Mouse (Mus musculus): ENCODE measurements at regions not wholly inside any gene's neighbourhood (a gene's known extent, or its start where the extent isn't known, plus 50 kb on each side); places are given as distances from the start of the nearest gene placed in this dataset.

DNA sequence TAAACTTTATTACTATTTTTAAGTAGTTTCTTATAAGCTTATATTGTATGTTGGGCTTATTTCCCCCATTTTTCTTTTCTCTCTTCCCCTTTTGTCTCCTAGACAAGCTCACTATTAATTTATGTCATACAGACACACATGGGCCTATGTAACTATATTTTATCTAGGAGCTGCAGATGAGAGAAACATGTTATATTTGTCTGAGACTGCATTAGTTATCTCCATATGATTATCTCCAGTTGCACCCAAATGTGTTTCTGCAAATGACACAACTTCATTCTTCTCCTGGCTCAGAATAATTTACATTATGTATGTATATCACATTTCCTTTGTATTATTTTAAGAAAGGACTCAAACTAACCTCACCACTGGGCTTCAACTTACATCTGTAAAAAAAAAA is 501.3 kb downstream of the Olfm4 start:
- DNase-seq, result no peak

DNA sequence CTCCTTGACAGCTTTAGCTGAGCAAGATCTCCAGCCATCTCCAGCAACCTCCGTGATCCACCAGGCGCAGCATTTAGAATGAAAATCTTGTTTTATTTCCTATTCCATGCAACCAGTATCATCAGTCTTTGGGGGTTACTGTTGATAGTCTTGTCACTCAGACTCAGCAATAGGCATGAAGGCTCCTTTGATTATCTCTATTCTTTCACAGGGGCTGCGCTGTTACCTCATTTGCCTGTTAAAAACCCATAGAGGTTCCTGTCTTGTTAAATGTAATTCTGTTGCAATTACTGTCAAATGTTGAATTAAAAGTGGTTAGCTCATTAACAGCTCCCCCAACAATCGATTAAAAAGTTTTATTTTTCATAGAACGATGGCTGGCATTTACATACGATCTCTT is 502.7 kb downstream of the Olfm4 start:
- DNase-seq, result no peak

- DNase-seq, result no peak
These were observed 508.4 kb downstream of the Olfm4 start for GRCm38 (mm10) chr14:80492043-80492900.

DNA sequence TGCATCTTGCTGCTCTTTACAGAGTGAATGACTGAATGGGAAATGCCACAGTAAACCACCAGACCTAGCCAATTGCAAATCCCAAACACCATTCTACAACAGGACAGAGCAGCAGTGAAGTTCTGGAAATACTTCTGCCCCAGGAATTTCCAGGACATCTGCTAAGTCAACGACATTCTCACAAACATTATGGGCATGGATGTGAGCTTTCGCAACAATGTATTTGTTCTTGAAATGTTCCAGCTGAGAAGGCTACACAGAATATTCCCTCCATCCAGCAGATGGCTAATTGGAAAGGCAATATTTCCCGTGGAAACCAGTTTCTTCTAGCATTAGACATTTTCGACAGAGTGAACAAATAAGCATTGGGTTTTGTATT is 509.0 kb downstream of the Olfm4 start:
- no peak for DNase-seq

DNA sequence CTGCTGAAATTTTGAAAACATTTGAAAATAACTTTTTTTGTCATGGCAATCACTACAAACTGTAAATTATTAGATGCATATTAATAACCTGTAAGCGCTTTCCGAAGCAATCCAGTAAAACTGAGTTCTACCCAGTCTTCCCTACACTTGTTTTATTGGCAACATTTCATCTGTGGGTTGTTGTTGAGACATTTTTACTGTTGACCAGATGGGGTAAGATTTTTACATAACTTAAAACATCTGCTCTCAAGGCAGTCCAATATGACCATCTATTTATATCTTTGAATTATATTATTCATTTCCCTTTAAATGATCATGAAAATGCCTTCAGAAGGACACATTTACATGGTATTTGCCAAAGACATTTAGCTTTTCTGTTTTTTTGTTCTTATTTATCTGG is 520.5 kb downstream of the Olfm4 start:
- DNase-seq, result no peak

GRCm38 (mm10) chr14:80516626-80517025 is 532.7 kb downstream of the Olfm4 start:
- DNase-seq, result no peak

DNA sequence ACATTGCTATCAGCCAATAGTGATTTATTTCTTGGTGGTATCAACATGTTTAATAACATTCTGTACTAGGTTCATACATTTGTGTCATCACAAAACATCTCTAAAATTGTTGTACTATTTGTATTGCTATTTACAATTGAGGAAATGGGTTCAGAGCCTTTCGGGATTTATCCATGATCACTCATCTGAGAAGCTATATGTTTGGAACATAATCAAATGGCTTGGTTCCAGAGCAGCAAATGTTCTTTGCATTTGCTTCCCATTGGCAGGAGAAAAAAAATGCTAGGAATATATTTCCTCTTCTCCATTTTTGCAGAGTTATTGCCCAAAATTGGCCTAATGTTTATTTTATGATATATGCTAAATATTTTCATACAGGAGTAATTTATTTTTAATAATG is 537.3 kb downstream of the Olfm4 start:
- no peak for DNase-seq

DNA sequence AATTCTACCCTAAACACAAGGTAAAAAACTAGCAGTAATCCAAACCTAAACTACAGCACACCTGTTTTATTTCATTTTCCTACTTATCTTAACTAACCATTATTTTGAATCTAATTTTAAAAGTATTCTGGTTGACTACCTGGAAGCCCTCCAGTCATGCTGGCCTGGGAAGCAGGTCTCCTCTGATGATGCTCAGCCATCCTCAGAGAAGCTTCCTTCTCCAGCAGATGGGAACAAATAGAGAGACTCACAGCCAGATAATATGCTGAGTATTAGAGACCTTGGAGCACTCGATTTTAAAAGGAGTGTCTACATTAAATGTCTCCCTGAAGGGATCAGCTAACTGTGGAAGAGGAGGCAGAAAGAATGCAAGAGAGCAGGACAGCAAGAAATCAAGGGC is 537.8 kb downstream of the Olfm4 start:
- DNase-seq, result no peak

DNA sequence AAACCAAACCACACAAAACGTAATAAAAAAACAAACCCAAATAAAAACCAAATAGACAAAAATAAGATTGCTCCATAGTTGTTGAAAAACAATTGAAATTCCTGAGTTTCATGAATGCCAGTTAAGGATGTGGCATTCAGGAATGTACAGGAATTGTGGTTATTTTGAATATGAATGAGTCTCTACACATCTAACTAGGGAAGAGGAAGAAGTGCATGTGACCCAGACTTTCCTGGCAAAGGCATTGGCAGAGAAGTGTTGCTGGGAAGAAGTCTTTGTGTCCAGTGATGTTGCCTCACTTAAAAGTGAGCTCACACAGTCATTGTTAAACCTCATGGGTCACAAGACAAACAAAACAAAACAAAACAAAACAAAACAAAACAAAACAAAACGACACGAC is 538.7 kb downstream of the Olfm4 start:
- DNase-seq, result no peak

- DNase-seq, result no peak
These were observed 544.6 kb downstream of the Olfm4 start for GRCm38 (mm10) chr14:80528419-80529028.

DNA sequence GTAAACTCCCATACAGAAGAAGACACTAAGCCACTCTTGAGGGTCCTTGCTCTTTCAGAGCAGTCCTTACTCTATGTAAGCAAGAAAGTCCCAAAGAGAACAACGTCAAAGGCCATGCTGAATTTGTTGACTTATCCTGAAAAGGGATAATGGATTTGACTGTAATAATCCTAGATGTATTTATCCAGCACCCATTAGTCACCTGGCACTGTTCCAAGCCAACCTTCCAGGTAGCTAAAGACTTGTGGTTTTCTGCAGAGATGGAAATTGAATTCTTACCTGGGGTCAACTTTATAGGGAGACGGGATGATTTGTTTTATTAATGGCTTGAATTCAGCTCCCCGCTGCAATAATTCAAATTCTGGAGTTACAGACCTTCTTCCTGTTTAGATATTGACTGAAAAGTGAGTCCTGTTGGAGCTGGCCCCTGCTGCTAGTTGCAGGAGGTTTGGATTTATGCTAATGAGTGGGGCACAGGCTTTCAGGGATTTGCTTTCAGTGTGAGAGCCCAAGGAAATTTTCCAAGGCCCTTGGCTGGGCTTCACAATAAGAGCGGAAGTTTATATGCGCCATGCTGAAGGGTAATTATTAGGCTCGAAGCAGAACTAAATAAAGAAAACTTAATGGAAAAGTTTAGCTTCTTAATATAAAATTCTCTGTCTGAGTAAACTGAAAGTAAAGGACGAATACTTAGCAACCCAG is 552.3 kb downstream of the Olfm4 start:
- peak; percentile 1 for DNase-seq

GRCm38 (mm10) chr14:80559950-80560349 is 576.1 kb downstream of the Olfm4 start:
- no peak for DNase-seq

Measured in kidney, postnatal 4 days (tissue).